Mouse (Mus musculus): ENCODE results near the gene Fgf18.

DNA sequence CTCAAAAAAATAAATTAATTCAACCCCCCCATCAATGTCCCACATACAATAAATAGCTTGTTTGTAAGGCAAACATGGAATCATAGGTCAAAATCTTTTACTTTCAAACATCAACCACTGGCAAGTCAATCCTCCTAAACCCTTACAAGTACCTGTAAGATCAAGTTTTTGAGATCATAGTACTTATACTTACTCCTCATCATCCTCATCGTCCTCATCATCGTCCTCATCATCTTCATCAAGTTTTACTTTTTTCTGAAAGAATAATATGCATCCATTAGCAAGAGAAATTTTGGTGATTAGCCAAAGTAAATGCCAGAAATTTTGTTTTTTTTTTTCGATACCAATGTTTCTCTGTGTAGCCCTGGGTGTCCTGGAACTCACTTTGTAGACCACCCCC, 12.5 kb upstream of the Fgf18 start:
- no peak for TF ChIP-seq CTCF (IDR thresholded peaks at IDR 0.05; ENCODE audit: borderline replicate concordance, extremely low read depth, insufficient read depth, insufficient read length)
- TF ChIP-seq POLR2A (IDR thresholded peaks at IDR 0.05; ENCODE audit: borderline replicate concordance, extremely low read depth, insufficient read depth, insufficient read length, poor library complexity, severe bottlenecking): no peak
